Mouse (Mus musculus): Measurements from ENCODE around the gene Gcc1.

DNA sequence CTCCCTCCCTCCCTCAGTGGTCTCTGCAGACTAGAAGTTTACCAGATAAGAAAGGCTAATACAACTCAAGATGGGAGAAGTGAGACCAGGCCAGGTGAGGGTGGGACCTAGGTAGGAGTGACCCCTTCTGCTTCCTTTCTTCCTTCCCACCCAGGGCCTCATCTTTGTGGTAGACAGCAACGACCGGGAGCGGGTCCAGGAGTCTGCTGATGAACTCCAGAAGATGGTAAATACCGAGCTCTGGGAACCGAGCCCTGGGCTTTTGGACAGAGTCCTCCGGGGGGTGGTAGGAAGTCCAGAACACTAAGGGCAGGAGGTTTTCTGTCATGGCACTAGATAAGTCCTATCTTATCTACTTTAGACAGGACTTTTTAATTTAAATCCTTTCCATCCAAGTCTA lies 3.2 kb downstream of the Gcc1 start:
- TF ChIP-seq EP300 (IDR thresholded peaks at IDR 0.05; ENCODE audit: low read length) (no peak), ZNF384 (IDR thresholded peaks at IDR 0.05; ENCODE audit: low read depth, low read length) (no peak), MAX (IDR thresholded peaks at IDR 0.05; ENCODE audit: low read length) (no peak), CTCF (conservative IDR thresholded peaks at IDR 0.05 in 1 of 2, IDR thresholded peaks at IDR 0.05 in 1 of 2; ENCODE audit: low read depth in 2 of 2, low read length in 2 of 2) (no peak), MEF2A (IDR thresholded peaks at IDR 0.05; ENCODE audit: borderline replicate concordance, low read depth, low read length) (no peak)

Measured in CH12.LX (cell line).